Mouse (Mus musculus): ENCODE results near the gene Prss48. TPM values are rescaled to one million over a fixed set of nuclear protein-coding genes. Genes with fewer than 3 reads are reported as not detected.

Gene Prss48
- not detected in 2 replicates for polyA plus RNA-seq (2012; rRNA removed)

DNA sequence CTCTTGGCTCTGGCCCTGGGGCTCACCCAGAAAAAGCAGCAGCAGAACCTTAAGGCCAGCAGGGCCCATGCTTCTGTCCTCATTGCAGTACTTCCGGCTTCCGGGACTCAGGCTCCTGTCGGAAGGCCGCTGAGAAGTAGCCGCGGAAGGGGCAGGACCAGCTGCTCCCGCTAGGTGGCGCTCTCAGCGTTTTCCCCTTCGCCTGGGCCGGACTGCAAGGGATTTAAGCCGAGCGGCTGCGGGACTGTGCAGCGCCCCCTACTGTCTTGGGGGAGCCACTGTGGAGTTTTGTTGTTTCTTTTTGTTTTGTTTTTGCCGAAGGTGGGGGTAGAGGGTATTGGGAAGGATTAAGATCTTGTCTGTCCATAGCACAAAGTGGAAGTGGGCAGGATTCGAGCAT, at the start of gene Prss48:
Gene Prss48, minus strand, starts transcription at position 69 of the 400 bp plus-strand sequence.

DNA sequence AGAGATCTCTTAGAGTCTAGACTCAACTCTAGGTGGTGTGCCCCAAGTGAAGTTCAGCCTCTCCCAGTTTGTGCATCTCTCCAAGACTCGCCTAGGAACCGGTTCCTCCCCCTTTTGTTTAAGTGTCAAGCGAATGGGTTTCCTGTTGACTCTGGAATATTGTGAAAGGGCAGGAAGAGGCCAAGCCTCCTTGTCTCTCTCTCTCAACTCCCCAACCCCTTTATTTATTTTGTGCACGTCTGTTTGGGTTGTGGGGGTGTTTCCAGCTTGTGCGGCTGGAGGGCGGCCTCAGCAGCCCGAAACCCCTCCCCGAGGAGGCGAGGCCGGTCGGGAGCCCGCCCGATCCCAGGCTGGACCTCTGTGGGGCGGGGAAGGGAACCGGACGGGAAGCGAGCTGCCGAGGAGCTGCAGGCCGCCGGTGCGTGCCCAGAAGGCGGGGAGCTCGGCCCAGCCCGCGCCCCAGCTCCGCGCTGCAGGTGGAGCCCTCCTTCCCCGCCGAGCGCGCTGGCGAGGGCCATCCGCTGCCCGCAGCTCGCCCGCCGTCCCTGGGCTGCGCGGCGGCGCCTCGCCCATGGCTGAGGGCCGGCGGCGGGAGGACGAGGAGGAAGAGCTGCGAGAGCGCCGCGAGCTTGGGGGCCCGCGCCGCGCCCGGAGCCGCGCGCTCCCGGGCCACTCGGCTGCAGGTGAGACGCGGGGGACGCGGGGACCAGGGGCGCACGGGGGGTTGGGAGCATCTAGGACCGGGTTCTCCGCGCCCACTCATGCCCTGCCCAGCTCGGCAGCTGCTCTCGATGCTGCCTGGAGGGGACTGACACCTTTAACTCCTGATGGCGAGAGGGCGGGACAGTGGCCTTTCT, 31.3 kb downstream of the Prss48 start, which contains the start of gene Sh3d19:
Gene Sh3d19, plus strand, starts transcription at position 368 of the 857 bp plus-strand sequence.

Other genes with a start within 250 kb of the Prss48 start
- gene Fam160a1, start 185.2 kb downstream of the Prss48 start, polyA plus RNA-seq (2012; rRNA removed) = 9.5 and 10.0 TPM in 2 replicates
- gene Glt28d2, start 115.0 kb downstream of the Prss48 start, polyA plus RNA-seq (2012; rRNA removed) = 0.19 and 0.82 TPM in 2 replicates
- 5.2 and 8.2 TPM in 2 replicates for gene Gm37240, start 115.0 kb downstream of the Prss48 start, polyA plus RNA-seq (2012; rRNA removed)
- gene Sh3d19, start 31.4 kb downstream of the Prss48 start, polyA plus RNA-seq (2012; rRNA removed) = 75.7 and 100 TPM in 2 replicates
- 121 and 200 TPM in 2 replicates for gene Rps3a1, start 140.2 kb upstream of the Prss48 start, polyA plus RNA-seq (2012; rRNA removed)
- gene Lrba, start 222.2 kb upstream of the Prss48 start, polyA plus RNA-seq (2012; rRNA removed) = 10.8 and 12.0 TPM in 2 replicates

Data from ovary, adult 2 months (tissue).